Mouse (Mus musculus) heart, embryonic 13.5 days (tissue): ENCODE measurements at regions not wholly inside any gene's neighbourhood (a gene's known extent, or its start where the extent isn't known, plus 50 kb on each side); places are given as distances from the start of the nearest gene placed in this dataset.

Experiments used
- ATAC-seq: fragments of 200-750 bp; cut with Nextera tagmentation; 2 replicates; pipeline ENCODE4 v1.8.0; 2017; ENCODE audit warnings: moderate TSS enrichment; ENCODE audit not compliant: insufficient number of reproducible peaks, low FRiP score, low TSS enrichment; ENCODE audit errors: extremely low read depth
- H3K27ac ChIP-seq: fragments of 300-500 bp; sonication (generic); replicated peaks from 2 replicates; pipeline ENCODE4 v1.5.1; 2015; ENCODE audit warnings: moderate library complexity, mild to moderate bottlenecking, inconsistent platforms
- H3K27me3 ChIP-seq: fragments of 300-500 bp; sonication (generic); replicated peaks from 2 replicates; pipeline ENCODE4 v1.6.1; 2015; ENCODE audit warnings: mild to moderate bottlenecking, inconsistent platforms
- H3K36me3 ChIP-seq: fragments of 300-500 bp; sonication (generic); 2 replicates; pipeline ENCODE4 v1.6.1; 2015; ENCODE audit warnings: mild to moderate bottlenecking, inconsistent platforms
- H3K4me1 ChIP-seq: fragments of 300-500 bp; sonication (generic); 2 replicates; pipeline ENCODE4 v1.6.1; 2015; ENCODE audit warnings: inconsistent platforms
- H3K4me2 ChIP-seq: fragments of 300-500 bp; sonication (generic); 2 replicates; pipeline ENCODE4 v1.6.1; 2015; ENCODE audit warnings: inconsistent platforms, mild to moderate bottlenecking, moderate library complexity
- H3K4me3 ChIP-seq: fragments of 300-500 bp; sonication (generic); 2 replicates; pipeline ENCODE4 v1.5.1; 2015; ENCODE audit warnings: moderate library complexity, mild to moderate bottlenecking, inconsistent platforms
- H3K9ac ChIP-seq: fragments of 300-500 bp; sonication (generic); 2 replicates; pipeline ENCODE4 v1.6.1; 2015; ENCODE audit warnings: inconsistent platforms, mild to moderate bottlenecking, moderate library complexity
- H3K9me3 ChIP-seq: fragments of 300-500 bp; sonication (generic); 2 replicates; pipeline ENCODE4 v1.6.1; 2016; ENCODE audit warnings: inconsistent platforms
- WGBS: fragments of 180-500 bp; shearing (Covaris S2); methylation state at CpG from one replicate; pipeline ENCODE4 v1.1.7; 2015; ENCODE audit warnings: mixed read lengths; 5-methylcytosine and 5-hydroxymethylcytosine counted together

DNA sequence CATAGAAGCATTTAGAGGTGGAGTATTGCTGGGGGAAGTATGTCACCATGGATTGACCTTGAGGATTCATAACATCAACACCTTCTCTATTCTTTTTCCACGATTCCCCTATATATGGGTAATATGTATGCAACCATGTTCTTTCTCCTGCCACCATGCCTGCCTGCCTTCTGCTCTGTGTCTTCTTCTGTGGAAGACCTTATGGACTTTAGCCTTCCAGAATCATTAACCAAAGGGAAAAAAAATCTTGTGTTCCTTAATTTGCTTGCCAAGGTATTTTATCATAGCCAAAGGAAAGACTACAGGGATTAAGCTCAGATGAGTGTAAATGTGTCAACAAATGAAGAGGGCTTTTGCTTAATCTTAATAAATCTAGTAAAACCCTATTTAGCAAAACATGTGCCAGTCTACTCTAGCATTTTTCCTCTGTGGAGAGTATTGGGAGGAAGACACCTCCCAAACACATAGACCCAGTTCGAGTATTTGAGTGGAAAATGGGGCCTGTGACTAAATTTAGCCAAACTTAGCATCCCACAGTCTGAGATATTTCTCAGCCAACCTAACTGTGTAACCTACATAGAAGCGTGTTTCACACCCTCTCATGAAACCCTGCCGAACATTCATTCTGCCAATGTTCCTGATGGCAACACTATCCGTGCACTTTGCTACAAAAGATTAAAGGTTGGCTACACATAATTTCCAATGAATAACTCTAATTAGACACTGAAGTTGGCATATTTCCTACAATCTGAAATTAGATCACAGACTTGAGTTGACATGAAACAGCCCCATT lies 468.0 kb upstream of the Cblb start:
- H3K9ac ChIP-seq: no peak overlapping the region
- H3K4me3 ChIP-seq: no peak overlapping the region
- H3K4me1 ChIP-seq: no peaks in the 10 kb centered on the region
- H3K36me3 ChIP-seq: no peaks in the 10 kb centered on the region
- H3K27me3 ChIP-seq: no peaks in the 10 kb centered on the region
- no peaks in the 10 kb centered on the region for H3K9me3 ChIP-seq
- H3K4me2 ChIP-seq: no peak overlapping the region
- no peak for ATAC-seq
- H3K27ac ChIP-seq: no peak overlapping the region
- WGBS: 76% methylated on average over 5 of the region's 5 CpGs

DNA sequence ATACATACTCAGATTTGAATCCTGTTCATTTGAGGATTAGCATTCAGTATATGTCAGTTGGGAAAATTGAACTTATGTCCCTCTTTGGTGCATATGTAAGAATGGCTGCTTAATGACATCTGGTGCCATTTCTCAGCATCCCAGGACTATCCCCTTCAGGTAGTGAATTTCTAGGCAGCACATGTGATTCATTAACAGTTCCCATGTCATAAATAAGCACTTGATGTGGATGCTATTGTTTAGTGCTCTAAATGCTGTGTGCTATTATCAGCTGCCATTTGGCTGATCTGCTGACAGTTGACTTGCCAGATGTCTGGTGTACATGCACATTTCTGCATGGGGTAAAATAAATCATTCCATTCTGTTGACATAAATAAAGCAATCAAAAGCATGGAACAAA lies 467.0 kb upstream of the Cblb start:
- no peaks in the 10 kb centered on the region for H3K9me3 ChIP-seq
- no peaks in the 10 kb centered on the region for H3K4me1 ChIP-seq
- H3K27me3 ChIP-seq: no peaks in the 10 kb centered on the region
- no peaks in the 10 kb centered on the region for H3K36me3 ChIP-seq
- ATAC-seq: no peak
- H3K4me3 ChIP-seq: no peak overlapping the region
- no peak overlapping the region for H3K4me2 ChIP-seq
- H3K9ac ChIP-seq: no peak overlapping the region
- no peak overlapping the region for H3K27ac ChIP-seq

DNA sequence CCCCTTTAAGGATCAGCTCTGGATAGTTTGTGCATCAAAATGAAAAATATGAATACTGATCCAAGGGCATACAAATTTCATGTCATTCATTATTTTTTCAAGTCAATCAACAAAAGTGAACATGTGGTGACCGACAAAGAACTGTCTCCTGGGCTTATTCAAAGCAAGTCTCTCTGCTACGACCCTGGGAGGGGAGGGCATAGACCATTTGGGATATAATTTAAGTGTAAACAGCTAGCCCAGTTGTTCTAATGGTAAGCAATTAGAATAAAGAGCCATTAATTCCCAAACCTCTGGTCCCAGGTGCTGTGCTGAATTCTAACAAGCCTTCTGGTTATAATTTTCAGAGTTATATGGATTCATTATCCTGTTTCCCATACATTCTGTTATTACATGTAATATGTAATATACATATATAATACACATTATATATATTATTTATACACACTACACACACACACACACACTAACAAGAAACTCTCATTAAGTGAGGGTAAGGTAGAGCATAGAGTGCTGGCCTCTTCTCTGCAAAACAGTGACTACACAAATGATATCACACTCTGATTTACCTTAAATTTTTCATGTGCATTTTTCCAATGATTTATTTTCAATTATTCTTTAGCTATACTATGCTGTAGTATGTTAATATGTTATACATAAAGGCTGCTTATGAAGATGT lies 453.0 kb upstream of the Cblb start:
- Histone ChIP-seq H3K27ac (no peak overlapping the region), H3K9me3 (no peaks in the 10 kb centered on the region), H3K4me2 (no peak overlapping the region), H3K9ac (no peak overlapping the region), H3K27me3 (no peaks in the 10 kb centered on the region), H3K36me3 (no peaks in the 10 kb centered on the region), H3K4me3 (no peak overlapping the region), H3K4me1 (no peaks in the 10 kb centered on the region)
- no peak for ATAC-seq
- WGBS: 57% methylated on average over 2 of the region's 2 CpGs

DNA sequence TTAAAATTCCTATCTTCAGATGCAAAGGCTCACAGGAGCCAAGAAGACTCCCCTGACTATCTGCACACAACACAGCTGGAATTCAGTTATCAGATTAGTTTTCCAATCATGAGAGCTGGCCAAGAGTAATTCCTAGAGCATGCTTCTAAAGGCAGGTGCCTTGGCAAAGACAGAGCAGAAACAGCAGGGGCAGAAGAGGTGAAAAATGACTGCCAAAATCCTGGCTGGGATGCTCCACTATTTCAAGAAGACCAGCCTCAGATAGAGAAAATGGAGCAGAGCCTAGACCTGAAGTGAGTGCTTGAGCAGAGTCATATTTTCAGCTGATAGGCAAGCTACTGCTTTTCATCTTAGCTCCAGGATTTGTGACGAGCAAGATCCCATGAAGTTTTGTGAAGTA lies 450.5 kb upstream of the Cblb start:
- Histone ChIP-seq H3K27ac (no peak overlapping the region), H3K9me3 (no peaks in the 10 kb centered on the region), H3K9ac (no peak overlapping the region), H3K4me1 (no peaks in the 10 kb centered on the region), H3K4me3 (no peak overlapping the region), H3K36me3 (no peaks in the 10 kb centered on the region), H3K4me2 (no peak overlapping the region), H3K27me3 (no peaks in the 10 kb centered on the region)
- 76% methylated on average over 1 of the region's 1 CpGs for WGBS
- no peak for ATAC-seq

DNA sequence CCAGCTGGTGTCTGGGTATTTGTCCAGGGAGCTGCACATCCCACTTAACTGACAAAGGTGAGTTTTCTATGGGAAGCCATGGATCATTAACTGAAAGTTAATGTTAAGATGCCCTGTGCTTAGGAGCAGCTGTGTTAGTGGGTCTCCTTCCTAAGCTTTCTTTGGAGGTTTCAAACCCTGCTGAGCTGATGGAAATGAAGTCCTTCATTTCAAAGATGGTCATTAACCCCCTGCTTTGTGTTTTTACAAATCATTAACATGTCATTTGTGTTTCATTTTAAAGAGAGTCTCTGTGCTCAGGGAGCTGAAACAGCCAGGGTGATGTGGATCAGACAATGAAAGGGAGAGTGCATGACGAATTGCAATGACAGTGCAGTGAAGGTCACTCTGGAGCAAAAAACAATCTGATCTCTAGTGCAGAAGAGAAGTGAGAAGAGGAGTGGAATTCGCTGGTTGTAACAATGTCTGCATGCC lies 441.1 kb upstream of the Cblb start:
- Histone ChIP-seq H3K4me2 (no peak overlapping the region), H3K27ac (no peak overlapping the region), H3K36me3 (no peaks in the 10 kb centered on the region), H3K4me1 (no peaks in the 10 kb centered on the region), H3K4me3 (no peak overlapping the region), H3K9me3 (no peaks in the 10 kb centered on the region), H3K27me3 (no peaks in the 10 kb centered on the region), H3K9ac (no peak overlapping the region)
- ATAC-seq: no peak
- 25% methylated on average over 2 of the region's 2 CpGs for WGBS

DNA sequence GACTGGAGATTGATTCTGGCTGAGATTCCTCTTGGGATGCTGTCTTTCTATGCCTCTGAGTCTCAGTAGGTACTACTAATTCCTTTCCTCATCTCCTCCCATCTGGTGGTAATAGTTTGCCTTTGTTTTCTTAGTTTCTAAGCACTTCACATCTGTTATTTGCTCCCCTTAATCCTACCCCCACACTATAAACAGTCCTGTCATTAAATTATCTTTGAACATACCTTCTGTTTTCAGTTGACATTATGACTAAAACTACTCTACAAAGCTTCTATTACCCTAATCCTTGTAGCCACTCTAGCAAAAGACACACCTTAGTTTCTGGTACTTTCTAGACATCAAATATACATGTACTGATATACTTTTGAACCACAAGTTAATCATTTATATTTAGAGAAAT lies 413.4 kb upstream of the Cblb start:
- Histone ChIP-seq H3K4me1 (no peaks in the 10 kb centered on the region), H3K4me3 (no peak overlapping the region), H3K4me2 (no peak overlapping the region), H3K27ac (no peak overlapping the region), H3K9me3 (no peaks in the 10 kb centered on the region), H3K36me3 (no peaks in the 10 kb centered on the region), H3K27me3 (no peaks in the 10 kb centered on the region), H3K9ac (no peak overlapping the region)
- ATAC-seq: no peak

DNA sequence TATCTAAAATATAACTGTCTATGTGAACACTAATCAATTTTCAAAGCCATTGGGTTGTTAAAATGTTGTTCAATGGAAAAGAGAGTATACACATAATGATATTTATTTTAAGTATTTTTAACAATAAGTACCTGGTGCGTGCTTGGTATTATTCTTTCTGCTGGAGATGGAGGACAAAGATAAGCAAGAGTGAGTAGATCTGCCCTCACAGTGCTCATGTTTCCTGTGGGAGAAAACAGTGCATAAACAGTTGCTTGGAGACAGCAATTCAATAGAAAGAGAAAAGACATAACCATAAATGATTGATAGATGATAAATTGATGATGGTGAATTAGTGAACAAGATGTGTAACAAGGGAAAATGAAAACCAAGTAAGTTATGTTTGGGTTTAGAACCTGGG lies 384.4 kb upstream of the Cblb start:
- WGBS: 66% methylated on average over 1 of the region's 1 CpGs
- ATAC-seq: no peak
- H3K9me3 ChIP-seq: no peaks in the 10 kb centered on the region
- H3K4me2 ChIP-seq: no peak overlapping the region
- H3K9ac ChIP-seq: no peak overlapping the region
- H3K4me3 ChIP-seq: no peak overlapping the region
- no peaks in the 10 kb centered on the region for H3K27me3 ChIP-seq
- no peak overlapping the region for H3K27ac ChIP-seq
- H3K36me3 ChIP-seq: no peaks in the 10 kb centered on the region
- no peaks in the 10 kb centered on the region for H3K4me1 ChIP-seq

DNA sequence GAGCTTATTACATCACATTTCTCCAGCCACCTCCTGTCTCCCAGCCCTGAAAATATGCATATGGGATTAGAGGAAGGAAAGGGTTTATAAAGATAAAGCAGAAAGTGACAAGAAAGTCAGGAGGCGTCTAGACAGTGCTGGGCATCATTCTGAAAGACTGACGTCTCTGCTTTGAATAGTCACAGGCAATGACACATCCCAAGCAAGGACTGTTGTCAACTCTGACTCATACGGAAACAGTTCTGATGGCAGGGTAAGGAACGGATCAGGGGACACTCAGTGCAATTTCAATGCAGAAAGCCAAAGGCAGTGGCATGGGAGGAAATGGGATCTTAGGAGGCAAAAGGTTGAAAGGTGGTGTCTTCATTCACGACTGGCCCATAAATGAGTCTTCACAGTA lies 380.9 kb upstream of the Cblb start:
- Histone ChIP-seq H3K27me3 (no peaks in the 10 kb centered on the region), H3K36me3 (no peaks in the 10 kb centered on the region), H3K27ac (no peak overlapping the region), H3K9me3 (no peaks in the 10 kb centered on the region), H3K4me1 (no peaks in the 10 kb centered on the region), H3K4me2 (no peak overlapping the region), H3K9ac (no peak overlapping the region), H3K4me3 (no peak overlapping the region)
- ATAC-seq: no peak
- WGBS: 35% methylated on average over 5 of the region's 5 CpGs

DNA sequence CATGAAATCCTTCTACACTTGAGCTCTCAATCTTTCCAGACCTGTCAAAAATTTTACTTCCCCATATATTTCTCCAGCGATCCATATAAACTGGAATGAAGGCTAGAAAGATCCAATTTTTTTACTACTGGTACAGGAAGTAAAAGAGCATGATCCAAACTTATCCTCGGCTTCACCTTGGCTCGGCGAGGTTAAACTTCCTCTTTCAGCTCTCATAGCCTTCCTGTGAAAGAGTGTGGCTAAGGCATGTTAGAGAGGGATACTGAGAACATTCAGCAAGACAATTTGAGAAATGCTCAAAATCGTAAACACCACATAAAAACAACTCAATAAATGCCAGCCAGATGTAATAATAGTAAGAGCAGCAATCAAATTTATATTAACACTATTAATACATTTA lies 380.3 kb upstream of the Cblb start:
- H3K4me1 ChIP-seq: no peaks in the 10 kb centered on the region
- no peaks in the 10 kb centered on the region for H3K27me3 ChIP-seq
- H3K4me2 ChIP-seq: no peak overlapping the region
- H3K4me3 ChIP-seq: no peak overlapping the region
- no peaks in the 10 kb centered on the region for H3K36me3 ChIP-seq
- WGBS: 78% methylated on average over 5 of the region's 5 CpGs
- ATAC-seq: no peak
- no peak overlapping the region for H3K9ac ChIP-seq
- no peaks in the 10 kb centered on the region for H3K9me3 ChIP-seq
- no peak overlapping the region for H3K27ac ChIP-seq

DNA sequence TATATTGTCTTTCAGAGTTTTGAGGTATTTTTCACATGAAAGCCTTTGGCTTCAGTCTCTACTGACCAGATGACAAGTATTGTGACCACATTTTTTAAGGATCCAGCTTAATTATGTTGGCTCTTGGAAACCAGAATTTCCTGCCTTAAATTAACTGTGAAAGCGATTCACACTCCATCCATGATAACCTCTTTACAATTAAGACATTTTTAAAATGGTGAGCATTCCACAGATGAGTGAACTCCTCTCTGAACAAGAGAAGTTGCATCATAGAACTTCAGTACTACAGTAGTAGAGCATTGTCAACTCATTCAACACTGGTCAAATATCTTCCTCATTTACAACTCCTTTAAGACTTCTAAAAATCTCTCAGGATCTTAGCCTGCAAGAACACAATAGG lies 369.3 kb upstream of the Cblb start:
- Histone ChIP-seq H3K9me3 (no peaks in the 10 kb centered on the region), H3K27ac (no peak overlapping the region), H3K9ac (no peak overlapping the region), H3K4me2 (no peak overlapping the region), H3K27me3 (no peaks in the 10 kb centered on the region), H3K4me1 (peaks cover 18% of the 10 kb centered on the region), H3K36me3 (no peaks in the 10 kb centered on the region), H3K4me3 (no peak overlapping the region)
- no peak for ATAC-seq
- 60% methylated on average over 1 of the region's 1 CpGs for WGBS

DNA sequence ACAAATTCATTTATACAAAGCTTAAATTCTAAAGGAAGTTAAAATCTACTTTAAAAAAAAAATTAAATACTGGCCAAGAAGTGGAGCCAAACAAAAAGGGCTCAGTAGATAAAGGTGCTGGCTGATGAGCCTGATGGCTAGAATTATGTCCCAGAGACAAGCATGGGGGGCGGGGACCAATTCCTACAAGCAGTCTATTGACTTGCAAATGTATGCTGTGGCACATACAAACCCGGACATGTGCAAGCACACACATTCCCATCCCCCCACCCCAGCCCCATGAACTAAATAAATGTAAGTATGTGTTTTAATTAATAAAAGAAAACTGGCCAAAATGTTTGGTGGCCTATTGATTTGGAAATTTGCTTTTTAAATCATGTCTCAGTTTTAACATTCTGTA lies 366.7 kb upstream of the Cblb start:
- H3K4me1 ChIP-seq: peaks cover 18% of the 10 kb centered on the region
- WGBS: 67% methylated on average over 2 of the region's 2 CpGs
- ATAC-seq: no peak
- no peaks in the 10 kb centered on the region for H3K36me3 ChIP-seq
- no peak overlapping the region for H3K27ac ChIP-seq
- H3K4me3 ChIP-seq: no peak overlapping the region
- H3K9me3 ChIP-seq: 0 out of 2 replicates have a peak, but pooled peaks cover 7% of the 10 kb centered on the region
- no peak overlapping the region for H3K4me2 ChIP-seq
- H3K27me3 ChIP-seq: no peaks in the 10 kb centered on the region
- H3K9ac ChIP-seq: no peak overlapping the region

DNA sequence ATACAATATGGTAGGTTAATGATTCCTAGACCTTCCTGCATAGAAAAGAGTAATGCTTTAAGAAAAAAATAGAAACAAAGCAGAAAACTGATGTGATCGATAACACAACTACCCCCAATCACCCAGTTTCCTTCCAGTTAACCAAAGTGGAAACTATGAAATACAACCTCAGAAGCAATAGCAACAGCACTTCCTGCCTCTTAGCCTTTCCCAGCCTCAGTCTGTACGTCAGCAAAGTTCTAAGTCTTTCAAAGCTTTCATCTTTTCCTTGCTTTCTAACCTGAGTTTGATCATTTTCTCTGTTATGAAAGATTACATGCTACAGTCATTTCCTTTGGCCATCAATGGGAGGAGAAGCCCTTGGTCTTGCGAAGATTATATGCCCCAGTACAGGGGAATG lies 355.9 kb upstream of the Cblb start:
- no peak for ATAC-seq
- Histone ChIP-seq H3K36me3 (no peaks in the 10 kb centered on the region), H3K9ac (no peak overlapping the region), H3K4me3 (no peak overlapping the region), H3K27me3 (no peaks in the 10 kb centered on the region), H3K4me2 (no peak overlapping the region), H3K27ac (no peak overlapping the region), H3K4me1 (no peaks in the 10 kb centered on the region), H3K9me3 (no peaks in the 10 kb centered on the region)
- 79% methylated on average over 3 of the region's 3 CpGs for WGBS
